In the genomic region with DNA sequence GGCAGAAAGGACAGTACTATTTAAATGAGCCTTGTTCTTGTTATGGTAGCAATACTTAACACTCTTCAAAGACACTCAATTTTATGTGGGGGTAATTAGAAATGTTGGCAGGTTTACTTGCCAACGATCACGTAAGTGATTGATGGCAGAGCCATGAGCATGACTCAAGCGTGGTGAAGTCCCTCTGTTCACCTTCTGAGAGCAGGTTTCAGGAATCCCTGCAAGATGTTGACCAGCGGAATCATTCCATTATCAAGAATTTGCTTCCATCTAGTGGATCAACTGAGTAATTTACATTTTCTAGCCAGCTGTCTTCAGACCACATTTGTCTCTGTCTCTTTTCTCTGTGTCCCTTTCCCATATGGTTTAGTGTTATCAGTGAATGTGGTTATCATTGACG, we compare ENCODE assay signal across 8 mouse cellular contexts.
DNase-seq lines count a peak whose midpoint lies in the region; ATAC-seq lines count a peak whose summit lies in the region.

No protein-coding gene starts in this region.

- ATAC-seq in forebrain, embryonic 12.5 days (ENCODE audit: low FRiP score) = peak; percentile 81

- no peaks in the 10 kb centered on the region for H3K27me3 ChIP-seq in forebrain, embryonic 12.5 days

- H3K4me3 ChIP-seq in forebrain, embryonic 12.5 days (replicated peaks) = no peak overlapping the region

- WGBS in forebrain, embryonic 12.5 days = 50% methylated on average over 5 of the region's 5 CpGs

- H3K9me3 ChIP-seq in forebrain, embryonic 12.5 days = no peaks in the 10 kb centered on the region

- H3K36me3 ChIP-seq in forebrain, embryonic 12.5 days (replicated peaks) = no peaks in the 10 kb centered on the region

- peak; percentile 24 for DNase-seq in left cerebral cortex, adult 11 months (ENCODE audit: low spot score)
- DNase-seq in left cerebral cortex, adult 18-20 months (ENCODE audit: low spot score in 2 of 2) = no peak
- peak; percentile 82 for DNase-seq in brain, adult 2 months (ENCODE audit: low read depth, low spot score)
- peak; percentile 15 to 50 for DNase-seq in layer of hippocampus, postnatal 14 days (ENCODE audit: low spot score in 2 of 2)
- peak; percentile 16 for DNase-seq in retina, postnatal 7 days (ENCODE audit: low read depth, low spot score)
- no peak for DNase-seq in ovary, postnatal 10 days (ENCODE audit: low spot score)
- DNase-seq in gastrocnemius, postnatal 25 days = no peak

- no peak overlapping the region for H3K4me2 ChIP-seq in forebrain, embryonic 12.5 days

- H3K4me1 ChIP-seq in forebrain, embryonic 12.5 days = no peaks in the 10 kb centered on the region

- no peak overlapping the region for H3K27ac ChIP-seq in forebrain, embryonic 12.5 days

- H3K9ac ChIP-seq in forebrain, embryonic 12.5 days = no peak overlapping the region

Comparison
In these comparisons a context has a peak if more than half of its experiments do, and no peak if none do; other contexts are left out.
1. DNase-seq: peak in left cerebral cortex, adult 11 months (single experiment), brain, adult 2 months (single experiment), layer of hippocampus, postnatal 14 days (2 of 2) and retina, postnatal 7 days (single experiment); none in left cerebral cortex, adult 18-20 months (0 of 2), ovary, postnatal 10 days (single experiment) and gastrocnemius, postnatal 25 days (single experiment).